Mouse (Mus musculus) liver, adult 2 months (tissue): ENCODE data around the gene Tcte1. TPM values are rescaled to one million over a fixed set of nuclear protein-coding genes. Genes with fewer than 3 reads are reported as not detected.

Experiments used
- DNase-seq: peaks from one replicate; pipeline ENCODE4 v3.0.0-alpha.2; 2011; ENCODE audit warnings: low read depth, low spot score; ENCODE audit errors: extremely low read depth
- H3K27ac ChIP-seq: fragments of 200-500 bp; replicated peaks from 2 replicates; pipeline ENCODE4 v1.5.1; 2012; ENCODE audit warnings: low read depth, mild to moderate bottlenecking, control low read depth, inconsistent platforms, low read length; ENCODE audit not compliant: insufficient read depth
- H3K27me3 ChIP-seq: fragments of 200-500 bp; 2 replicates; pipeline ENCODE4 v1.6.1; 2012; ENCODE audit warnings: mild to moderate bottlenecking, moderate library complexity, low read length, inconsistent platforms; ENCODE audit not compliant: control insufficient read depth, insufficient read depth
- H3K36me3 ChIP-seq: fragments of 200-500 bp; 2 replicates; pipeline ENCODE4 v1.6.1; 2012; ENCODE audit warnings: low read length, inconsistent platforms; ENCODE audit not compliant: control insufficient read depth, insufficient read depth
- H3K4me1 ChIP-seq: fragments of 200-500 bp; 2 replicates; pipeline ENCODE4 v1.6.1; 2011; ENCODE audit warnings: low read length; ENCODE audit not compliant: control insufficient read depth, insufficient read depth
- H3K4me3 ChIP-seq: fragments of 200-500 bp; 2 replicates; pipeline ENCODE4 v1.5.1; 2011; ENCODE audit warnings: low read depth, mild to moderate bottlenecking, control low read depth, low read length, moderate library complexity; ENCODE audit not compliant: insufficient read depth
- H3K79me2 ChIP-seq: fragments of 200-500 bp; 2 replicates; pipeline ENCODE4 v1.6.1; 2012; ENCODE audit warnings: inconsistent platforms, mild to moderate bottlenecking, low read length, moderate library complexity; ENCODE audit not compliant: control insufficient read depth, insufficient read depth
- H3K9ac ChIP-seq: fragments of 200-500 bp; 2 replicates; pipeline ENCODE4 v1.6.1; 2012; ENCODE audit warnings: low read depth, mild to moderate bottlenecking, control low read depth, inconsistent platforms, low read length
- CTCF ChIP-seq: fragments of 200-500 bp; IDR thresholded peaks from 2 replicates; pipeline ENCODE4 v1.5.1; 2011; ENCODE audit warnings: low read depth, low read length, control low read depth
- POLR2A ChIP-seq: fragments of 200-500 bp; IDR thresholded peaks from 2 replicates; pipeline ENCODE4 v1.6.1; 2011; ENCODE audit warnings: low read length, control low read depth; ENCODE audit not compliant: insufficient read depth; ENCODE audit errors: extremely low read depth
- WGBS: fragments of 180-500 bp; shearing (Covaris S2); methylation state at CpG from one replicate; pipeline ENCODE4 v1.1.7; 2018; 5-methylcytosine and 5-hydroxymethylcytosine counted together
- polyA plus RNA-seq: library from polyadenylated mRNA; depleted of rRNA; stranded (reverse); fragments of >200 nt; gene quantifications from 2 replicates; pipeline ENCODE4 v1.2.3, GENCODE M21; 2012; rRNA removed
- total RNA-seq: library from RNA; depleted of rRNA; stranded (reverse); fragments of >200 nt; gene quantifications from 2 replicates; pipeline ENCODE4 v1.2.3, GENCODE M21; 2014; rRNA removed

Tcte1 gene
- total RNA-seq (not detected in 2 replicates), polyA plus RNA-seq (not detected in 2 replicates)

- WGBS = 12% methylated on average over 21 of the region's 21 CpGs
- no peaks in the 10 kb centered on the region for H3K79me2 ChIP-seq
- TF ChIP-seq CTCF (no peak), POLR2A (no peak)
- no peak within 1 kb of the TSS for H3K4me3 ChIP-seq
- H3K9ac ChIP-seq = no peak within 1 kb of the TSS
- no peaks in the 10 kb centered on the region; the same call in 1 of the 2 replicates for H3K27me3 ChIP-seq
- H3K4me1 ChIP-seq = no peaks in the 10 kb centered on the region
- DNase-seq = no peak
- no peaks in the 10 kb centered on the region for H3K36me3 ChIP-seq
- H3K27ac ChIP-seq = no peak within 1 kb of the TSS
These were observed at the start of gene Tcte1 for GRCm38 (mm10) chr17:45523263-45523662. Gene Tcte1, plus strand, starts transcription at chr17:45523434.

- Histone ChIP-seq H3K27ac (no peak overlapping the region), H3K27me3 (no peaks in the 10 kb centered on the region), H3K79me2 (no peaks in the 10 kb centered on the region), H3K36me3 (no peaks in the 10 kb centered on the region), H3K4me1 (no peaks in the 10 kb centered on the region), H3K9ac (no peak overlapping the region), H3K4me3 (no peak overlapping the region)
- 72% methylated on average over 6 of the region's 6 CpGs for WGBS
- TF ChIP-seq POLR2A = no peak
- TF ChIP-seq CTCF = no peak
- DNase-seq = no peak
These were observed 49.6 kb upstream of the Tcte1 start for GRCm38 (mm10) chr17:45473667-45474066.

- Histone ChIP-seq H3K9ac (no peak overlapping the region), H3K79me2 (no peaks in the 10 kb centered on the region), H3K27me3 (no peaks in the 10 kb centered on the region), H3K4me3 (no peak overlapping the region), H3K27ac (no peak overlapping the region), H3K36me3 (no peaks in the 10 kb centered on the region), H3K4me1 (no peaks in the 10 kb centered on the region)
- no peak for TF ChIP-seq POLR2A
- no peak for TF ChIP-seq CTCF
- WGBS = 72% methylated on average over 8 of the region's 8 CpGs
- no peak for DNase-seq
These were observed 49.1 kb upstream of the Tcte1 start for GRCm38 (mm10) chr17:45474146-45474545.

GRCm38 (mm10) chr17:45474669-45475465 lies 48.4 kb upstream of the Tcte1 start, which contains the start of gene Spats1:
Gene Spats1, minus strand, starts transcription at chr17:45475415.
- no peak within 1 kb of the TSS for H3K27ac ChIP-seq
- WGBS = 6% methylated on average over 30 of the region's 30 CpGs
- H3K9ac ChIP-seq = no peak within 1 kb of the TSS
- no peak within 1 kb of the TSS for H3K4me3 ChIP-seq
- H3K36me3 ChIP-seq = no peaks in the 10 kb centered on the region
- no peak for DNase-seq
- no peaks in the 10 kb centered on the region for H3K27me3 ChIP-seq
- H3K79me2 ChIP-seq = no peaks in the 10 kb centered on the region
- TF ChIP-seq CTCF (no peak), POLR2A (no peak)
- no peaks in the 10 kb centered on the region for H3K4me1 ChIP-seq

- peak; percentile 27 for DNase-seq
- H3K27me3 ChIP-seq = no peaks in the 10 kb centered on the region
These were observed 44.9 kb upstream of the Tcte1 start for GRCm38 (mm10) chr17:45478234-45478825.

More at GRCm38 (mm10) chr17:45478234-45478825, 44.9 kb upstream of the Tcte1 start:
- Histone ChIP-seq H3K4me3 (no peak overlapping the region), H3K36me3 (no peaks in the 10 kb centered on the region), H3K79me2 (no peaks in the 10 kb centered on the region), H3K4me1 (no peaks in the 10 kb centered on the region), H3K27ac (no peak overlapping the region), H3K9ac (no peak overlapping the region)
- WGBS = 9% methylated on average over 12 of the region's 12 CpGs
- TF ChIP-seq POLR2A (no peak), CTCF (peak; percentile 96)
